Mouse (Mus musculus) testis, adult 2 months (tissue): ENCODE data around the gene Atg4a. TPM values are rescaled to one million over a fixed set of nuclear protein-coding genes. Genes with fewer than 3 reads are reported as not detected.

Source experiments
- H3K27ac ChIP-seq: fragments of 200-500 bp; 2 replicates; pipeline ENCODE4 v1.5.1; 2012; ENCODE audit warnings: low read depth, low read length; ENCODE audit not compliant: control insufficient read depth, insufficient read depth
- H3K27me3 ChIP-seq: fragments of 200-500 bp; 2 replicates; pipeline ENCODE4 v1.6.1; 2012; ENCODE audit warnings: mild to moderate bottlenecking, low read length, moderate library complexity; ENCODE audit not compliant: control insufficient read depth, insufficient read depth
- H3K36me3 ChIP-seq: fragments of 200-500 bp; 2 replicates; pipeline ENCODE4 v1.6.1; 2012; ENCODE audit warnings: mild to moderate bottlenecking, low read length; ENCODE audit not compliant: control insufficient read depth, insufficient read depth
- H3K4me1 ChIP-seq: fragments of 200-500 bp; 2 replicates; pipeline ENCODE4 v1.6.1; 2012; ENCODE audit warnings: low read length; ENCODE audit not compliant: control insufficient read depth, insufficient read depth
- H3K4me3 ChIP-seq: fragments of 200-500 bp; 2 replicates; pipeline ENCODE4 v1.5.1; 2012; ENCODE audit warnings: low read depth, mild to moderate bottlenecking, low read length, moderate library complexity, mixed read lengths; ENCODE audit not compliant: control insufficient read depth
- CTCF ChIP-seq: fragments of 200-500 bp; IDR thresholded peaks from 2 replicates; pipeline ENCODE4 v1.5.1; 2012; ENCODE audit warnings: low read depth, mild to moderate bottlenecking, inconsistent platforms, low read length, moderate library complexity; ENCODE audit not compliant: control insufficient read depth, insufficient read depth, insufficient replicate concordance
- POLR2A ChIP-seq: fragments of 200-500 bp; IDR thresholded peaks from 2 replicates; pipeline ENCODE4 v1.6.1; 2012; ENCODE audit warnings: low read depth, mild to moderate bottlenecking, inconsistent platforms, low read length, moderate library complexity; ENCODE audit not compliant: control insufficient read depth
- polyA plus RNA-seq: library from polyadenylated mRNA; depleted of rRNA; stranded (reverse); fragments of >200 nt; gene quantifications from 2 replicates; pipeline ENCODE4 v1.2.3, GENCODE M21; 2012; rRNA removed

The Atg4a gene
- polyA plus RNA-seq: 1.1 and 3.0 TPM in 2 replicates

- TF ChIP-seq POLR2A: no peak
- no peak for TF ChIP-seq CTCF
- Histone ChIP-seq H3K4me1 (no peaks in the 10 kb centered on the region), H3K36me3 (no peaks in the 10 kb centered on the region), H3K4me3 (peak within 1 kb of the TSS; percentile 94), H3K27ac (peak within 1 kb of the TSS; percentile 79), H3K27me3 (no peaks in the 10 kb centered on the region)
These were observed at the start of gene Atg4a, which contains the start of gene Psmd10 for GRCm38 (mm10) chrX:140956272-140956940. Gene Atg4a, plus strand, starts transcription at chrX:140956907. Gene Psmd10, minus strand, starts transcription at chrX:140956728.

DNA sequence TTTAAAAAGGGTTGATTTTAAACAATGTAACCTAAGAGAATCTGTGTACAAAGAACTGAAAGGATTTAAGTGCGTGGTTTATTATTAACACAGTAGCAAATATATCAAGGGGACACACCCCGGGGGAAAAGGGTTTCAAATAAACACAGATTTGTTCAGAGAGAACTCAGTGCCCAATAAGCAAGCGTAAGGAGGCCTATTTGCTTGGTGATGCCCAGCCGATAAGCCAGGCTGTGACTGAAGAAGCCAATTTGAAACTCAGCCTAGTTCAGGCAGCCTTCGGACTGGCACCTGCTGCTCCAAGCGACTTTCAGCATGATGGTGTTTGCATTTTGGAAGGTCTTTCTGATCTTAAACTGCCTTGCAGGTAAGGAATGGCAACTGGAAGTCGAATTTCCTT is 49.3 kb upstream of the Atg4a start, which contains the start of gene Vsig1:
Gene Vsig1, plus strand, starts transcription at position 249 of the 400 bp plus-strand sequence.
- Histone ChIP-seq H3K4me3 (no peak within 1 kb of the TSS), H3K27me3 (no peaks in the 10 kb centered on the region), H3K4me1 (no peaks in the 10 kb centered on the region), H3K36me3 (no peaks in the 10 kb centered on the region), H3K27ac (no peak within 1 kb of the TSS)
- no peak for TF ChIP-seq POLR2A
- no peak for TF ChIP-seq CTCF

GRCm38 (mm10) chrX:140921321-140921720 is 35.4 kb upstream of the Atg4a start:
- Histone ChIP-seq H3K4me3 (no peak overlapping the region), H3K27ac (0 out of 2 replicates have a peak overlapping the region, but pooled peaks have one; percentile 21), H3K27me3 (no peaks in the 10 kb centered on the region), H3K4me1 (no peaks in the 10 kb centered on the region), H3K36me3 (no peaks in the 10 kb centered on the region)
- TF ChIP-seq CTCF (no peak), POLR2A (no peak)

GRCm38 (mm10) chrX:140932066-140932465 is 24.6 kb upstream of the Atg4a start:
- Histone ChIP-seq H3K4me1 (no peaks in the 10 kb centered on the region), H3K27me3 (no peaks in the 10 kb centered on the region)
- no peak for TF ChIP-seq CTCF
- TF ChIP-seq POLR2A: no peak

GRCm38 (mm10) chrX:140933263-140933662 is 23.4 kb upstream of the Atg4a start:
- Histone ChIP-seq H3K27me3 (no peaks in the 10 kb centered on the region), H3K4me3 (no peak overlapping the region), H3K36me3 (no peaks in the 10 kb centered on the region), H3K27ac (no peak overlapping the region), H3K4me1 (no peaks in the 10 kb centered on the region)
- TF ChIP-seq CTCF (no peak), POLR2A (no peak)

More at GRCm38 (mm10) chrX:140932066-140932465, 24.6 kb upstream of the Atg4a start:
- H3K36me3 ChIP-seq: no peaks in the 10 kb centered on the region
- no peak overlapping the region for H3K27ac ChIP-seq
- no peak overlapping the region for H3K4me3 ChIP-seq

- Histone ChIP-seq H3K4me1 (no peaks in the 10 kb centered on the region), H3K27me3 (no peaks in the 10 kb centered on the region), H3K36me3 (no peaks in the 10 kb centered on the region)
These were observed 20.4 kb upstream of the Atg4a start for GRCm38 (mm10) chrX:140936271-140936670.

DNA sequence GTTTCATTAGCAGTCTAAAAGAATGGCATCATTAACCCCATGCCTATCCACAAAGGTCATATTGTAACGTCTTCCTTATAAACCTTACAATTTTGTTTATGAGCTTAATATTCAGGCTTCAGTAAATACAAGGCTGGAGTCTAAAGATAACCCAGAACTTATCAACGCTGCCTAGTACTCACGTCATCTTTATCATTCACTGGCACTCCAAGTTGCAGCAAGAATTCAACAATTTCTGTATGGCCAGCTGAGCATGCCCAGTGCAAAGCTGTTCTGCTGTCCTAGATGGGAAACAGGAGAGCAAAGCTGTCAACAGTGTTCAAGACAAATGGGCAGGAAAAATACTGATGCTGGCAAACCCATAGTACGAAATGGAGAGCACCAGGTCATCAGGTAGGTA is 3.1 kb upstream of the Atg4a start:
- H3K4me3 ChIP-seq: no peak overlapping the region
- no peaks in the 10 kb centered on the region for H3K27me3 ChIP-seq
- TF ChIP-seq POLR2A: no peak
- TF ChIP-seq CTCF: no peak
- H3K27ac ChIP-seq: no peak overlapping the region
- H3K36me3 ChIP-seq: no peaks in the 10 kb centered on the region
- H3K4me1 ChIP-seq: no peaks in the 10 kb centered on the region

More at GRCm38 (mm10) chrX:140936271-140936670, 20.4 kb upstream of the Atg4a start:
- H3K4me3 ChIP-seq: no peak overlapping the region
- no peak overlapping the region for H3K27ac ChIP-seq
- TF ChIP-seq CTCF: no peak
- no peak for TF ChIP-seq POLR2A

DNA sequence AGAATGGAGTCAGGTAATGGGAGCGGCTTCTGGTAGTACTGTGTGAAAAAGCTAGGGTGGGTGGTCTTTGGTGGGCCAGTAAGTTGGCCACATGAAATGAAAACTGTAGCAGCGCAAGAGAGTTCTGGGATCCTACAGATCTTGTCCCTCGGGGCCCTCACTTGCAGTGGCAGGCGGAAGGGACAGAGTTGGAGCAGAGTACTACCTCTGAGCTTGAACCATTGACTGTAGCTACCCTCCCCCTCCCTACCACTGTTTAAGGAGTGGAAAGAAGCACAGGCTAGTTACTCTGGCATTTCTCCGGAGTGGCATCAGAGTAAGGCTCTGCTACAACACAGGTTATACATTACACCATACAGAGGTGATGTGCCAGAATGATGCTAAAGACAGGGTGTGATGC is 252 bp downstream of the Atg4a start:
- Histone ChIP-seq H3K4me3 (peak overlapping the region; percentile 94), H3K4me1 (no peaks in the 10 kb centered on the region), H3K27ac (peak overlapping the region; percentile 64), H3K27me3 (no peaks in the 10 kb centered on the region), H3K36me3 (no peaks in the 10 kb centered on the region)
- no peak for TF ChIP-seq CTCF
- TF ChIP-seq POLR2A: no peak
